Mouse (Mus musculus) lung, postnatal 0 days (tissue): ENCODE measurements at regions not wholly inside any gene's neighbourhood (a gene's known extent, or its start where the extent isn't known, plus 50 kb on each side); places are given as distances from the start of the nearest gene placed in this dataset.

ENCODE experiments used
- CTCF ChIP-seq: IDR thresholded peaks from 2 replicates; pipeline ENCODE4 v1.5.1; 2016; ENCODE audit warnings: antibody characterized with exemption, mild to moderate bottlenecking
- EP300 ChIP-seq: IDR thresholded peaks from 2 replicates; pipeline ENCODE4 v1.6.1; 2016; ENCODE audit warnings: antibody characterized with exemption, mild to moderate bottlenecking, control low read depth

DNA sequence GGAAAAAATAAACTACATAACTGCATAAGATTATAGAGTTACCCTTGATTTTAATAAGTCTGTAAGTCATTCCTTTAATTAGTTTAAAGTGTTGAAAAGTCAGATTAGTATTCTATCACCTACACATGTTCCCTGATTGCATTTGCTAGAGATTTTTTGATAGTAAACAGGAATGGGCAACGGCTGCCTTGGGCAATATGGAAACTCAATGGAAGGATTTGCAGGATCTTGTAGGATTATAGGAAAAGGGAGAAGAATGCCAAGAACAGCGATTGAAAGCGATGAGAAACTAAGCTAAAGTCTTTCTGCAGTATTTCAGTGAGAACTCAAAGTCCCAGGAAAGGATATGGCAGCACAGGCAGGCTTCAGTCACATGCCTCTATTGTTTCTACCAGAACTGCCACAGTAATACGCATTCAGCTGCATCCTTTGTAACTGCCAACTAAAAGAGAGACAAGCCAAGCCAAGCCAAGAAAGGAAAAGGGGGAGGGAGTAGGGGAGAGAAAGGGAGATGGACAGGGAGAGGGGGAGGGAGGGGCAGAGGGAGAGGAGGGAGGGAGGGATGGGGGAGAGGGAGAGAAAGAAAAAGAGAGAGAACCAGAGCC, 340.3 kb downstream of the Kif16b start:
- no peak for TF ChIP-seq CTCF
- TF ChIP-seq EP300, result no peak
